Mouse (Mus musculus): Measurements from ENCODE around the gene Stk24. TPM values are rescaled to one million over a fixed set of nuclear protein-coding genes. Genes with fewer than 3 reads are reported as not detected.
A peak's percentile ranks its signal among the peaks of the same experiment; 100 is the strongest.

Stk24 gene
- polyA plus RNA-seq, 1 experiment from 2014 or later: 48.9 TPM

- WGBS: 69% methylated on average over 5 of the region's 5 CpGs
- Histone ChIP-seq H3K9ac (ENCODE audit: low read length) (no peak overlapping the region), H3K4me2 (ENCODE audit: low read length) (no peak overlapping the region), H3K36me3 (ENCODE audit: control insufficient read depth, insufficient read depth, low read length) (no peaks in the 10 kb centered on the region), H3K27me3 (ENCODE audit: control insufficient read depth, insufficient read depth, low read length) (no peaks in the 10 kb centered on the region), H3K4me3 (ENCODE audit: control insufficient read depth in 1 of 2, insufficient read depth in 1 of 2, low read depth in 1 of 2, low read length in 2 of 2) (no peak overlapping the region), H3K4me1 (ENCODE audit: control insufficient read depth in 2 of 2, insufficient read depth in 2 of 2, low read length in 2 of 2) (peaks cover 46 to 83% of the 10 kb centered on the region in 2 experiments), H3K27ac (replicated peaks in 1 of 2; ENCODE audit: control insufficient read depth in 1 of 2, insufficient read depth in 1 of 2, low read depth in 2 of 2, low read length in 2 of 2) (no peak overlapping the region), H3K9me3 (ENCODE audit: control insufficient read depth, low read length) (no peaks in the 10 kb centered on the region)
- ATAC-seq (ENCODE audit: insufficient number of reproducible peaks, insufficient read depth, low FRiP score, low read depth): no peak
Observed at GRCm38 (mm10) chr14:121349291-121349690, 30.5 kb downstream of the Stk24 start.

DNA sequence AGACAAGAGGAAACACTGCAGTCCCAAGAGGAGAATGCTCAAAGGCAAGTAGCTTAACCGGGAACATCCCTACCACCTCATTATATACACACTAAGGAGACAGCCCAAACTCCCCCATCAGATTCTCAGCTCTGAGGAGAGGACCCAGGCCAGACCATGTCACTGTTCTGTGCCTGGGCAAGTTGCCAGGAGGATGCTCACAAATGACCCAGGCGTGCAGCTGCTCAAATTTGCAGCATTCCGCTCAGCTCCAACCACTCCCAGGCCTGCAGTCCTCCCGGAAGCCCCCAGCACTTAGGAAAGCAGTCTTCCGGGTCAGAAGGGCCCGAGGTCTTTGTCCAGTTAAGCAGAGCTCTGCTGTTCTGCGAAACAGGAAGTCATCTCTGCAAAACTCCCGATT lies 31.6 kb downstream of the Stk24 start:
- H3K9me3 ChIP-seq (ENCODE audit: control insufficient read depth, low read length): no peaks in the 10 kb centered on the region
- peak overlapping the region; percentile 14 to 25; a peak in 2 of 4 replicates for H3K27ac ChIP-seq (replicated peaks in 1 of 2; ENCODE audit: control insufficient read depth in 1 of 2, insufficient read depth in 1 of 2, low read depth in 2 of 2, low read length in 2 of 2)
- 21% methylated on average over 8 of the region's 8 CpGs for WGBS
- H3K27me3 ChIP-seq (ENCODE audit: control insufficient read depth, insufficient read depth, low read length): no peaks in the 10 kb centered on the region
- H3K4me1 ChIP-seq (ENCODE audit: control insufficient read depth in 2 of 2, insufficient read depth in 2 of 2, low read length in 2 of 2): peaks cover 48 to 88% of the 10 kb centered on the region in 2 experiments
- no peak overlapping the region for H3K4me3 ChIP-seq (ENCODE audit: control insufficient read depth in 1 of 2, insufficient read depth in 1 of 2, low read depth in 1 of 2, low read length in 2 of 2)
- H3K4me2 ChIP-seq (ENCODE audit: low read length): no peak overlapping the region
- H3K9ac ChIP-seq (ENCODE audit: low read length): no peak overlapping the region
- H3K36me3 ChIP-seq (ENCODE audit: control insufficient read depth, insufficient read depth, low read length): no peaks in the 10 kb centered on the region
- peak; percentile 33; the same call in 1 of the 2 replicates for ATAC-seq (ENCODE audit: insufficient number of reproducible peaks, insufficient read depth, low FRiP score, low read depth)

DNA sequence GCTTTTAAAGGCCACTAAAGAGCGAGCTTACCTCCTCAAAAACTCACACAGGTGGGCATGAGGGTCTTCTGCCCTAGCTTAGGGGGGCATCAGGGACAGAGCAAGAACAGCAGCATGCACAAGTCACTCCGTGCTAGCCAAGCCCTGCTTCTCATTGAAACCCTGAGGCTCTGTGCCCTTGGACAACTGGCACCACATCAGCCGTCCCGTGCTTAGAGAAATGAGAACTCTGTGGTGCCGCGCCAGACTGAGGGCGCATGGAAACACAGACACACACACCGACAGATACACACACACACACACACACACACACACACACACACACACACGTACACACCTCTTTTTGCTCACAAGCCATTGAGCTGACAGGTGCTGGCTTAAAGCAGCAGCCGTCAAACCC lies 32.7 kb downstream of the Stk24 start:
- Histone ChIP-seq H3K9ac (ENCODE audit: low read length) (no peak overlapping the region), H3K4me3 (ENCODE audit: control insufficient read depth in 1 of 2, insufficient read depth in 1 of 2, low read depth in 1 of 2, low read length in 2 of 2) (no peak overlapping the region), H3K27ac (replicated peaks in 1 of 2; ENCODE audit: control insufficient read depth in 1 of 2, insufficient read depth in 1 of 2, low read depth in 2 of 2, low read length in 2 of 2) (no peak overlapping the region), H3K4me1 (ENCODE audit: control insufficient read depth in 2 of 2, insufficient read depth in 2 of 2, low read length in 2 of 2) (peaks cover 42 to 89% of the 10 kb centered on the region in 2 experiments), H3K36me3 (ENCODE audit: control insufficient read depth, insufficient read depth, low read length) (no peaks in the 10 kb centered on the region), H3K27me3 (ENCODE audit: control insufficient read depth, insufficient read depth, low read length) (no peaks in the 10 kb centered on the region), H3K4me2 (ENCODE audit: low read length) (no peak overlapping the region), H3K9me3 (ENCODE audit: control insufficient read depth, low read length) (no peaks in the 10 kb centered on the region)
- 88% methylated on average over 10 of the region's 10 CpGs for WGBS
- no peak for ATAC-seq (ENCODE audit: insufficient number of reproducible peaks, insufficient read depth, low FRiP score, low read depth)

GRCm38 (mm10) chr14:121346654-121347053 lies 33.2 kb downstream of the Stk24 start:
- H3K4me2 ChIP-seq (ENCODE audit: low read length): no peak overlapping the region
- no peaks in the 10 kb centered on the region for H3K36me3 ChIP-seq (ENCODE audit: control insufficient read depth, insufficient read depth, low read length)
- ATAC-seq (ENCODE audit: insufficient number of reproducible peaks, insufficient read depth, low FRiP score, low read depth): no peak
- H3K9me3 ChIP-seq (ENCODE audit: control insufficient read depth, low read length): no peaks in the 10 kb centered on the region
- 83% methylated on average over 4 of the region's 4 CpGs for WGBS
- no peak overlapping the region for H3K4me3 ChIP-seq (ENCODE audit: control insufficient read depth in 1 of 2, insufficient read depth in 1 of 2, low read depth in 1 of 2, low read length in 2 of 2)
- H3K9ac ChIP-seq (ENCODE audit: low read length): no peak overlapping the region
- no peak overlapping the region for H3K27ac ChIP-seq (replicated peaks in 1 of 2; ENCODE audit: control insufficient read depth in 1 of 2, insufficient read depth in 1 of 2, low read depth in 2 of 2, low read length in 2 of 2)
- peaks cover 45 to 91% of the 10 kb centered on the region in 2 experiments for H3K4me1 ChIP-seq (ENCODE audit: control insufficient read depth in 2 of 2, insufficient read depth in 2 of 2, low read length in 2 of 2)
- no peaks in the 10 kb centered on the region for H3K27me3 ChIP-seq (ENCODE audit: control insufficient read depth, insufficient read depth, low read length)

DNA sequence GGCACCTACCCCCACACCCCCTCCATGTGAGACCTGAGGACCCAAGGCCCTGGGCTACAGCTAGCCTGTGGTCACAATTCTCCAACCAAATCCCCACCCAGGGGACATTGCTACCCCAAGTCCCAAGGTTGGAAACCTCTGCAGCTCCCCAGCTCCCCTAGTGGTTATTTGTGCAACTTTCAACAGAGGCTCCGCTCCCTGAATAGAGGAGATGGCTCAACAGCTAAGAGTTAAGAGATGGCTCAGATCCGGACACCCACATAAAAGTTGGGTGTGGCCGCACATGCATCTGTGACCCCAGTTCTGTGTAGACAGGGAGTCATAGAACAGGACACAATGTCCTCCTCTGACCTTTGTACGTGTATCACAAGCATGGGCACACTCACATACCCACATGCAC lies 33.8 kb downstream of the Stk24 start:
- Histone ChIP-seq H3K4me1 (ENCODE audit: control insufficient read depth in 2 of 2, insufficient read depth in 2 of 2, low read length in 2 of 2) (peaks cover 46 to 91% of the 10 kb centered on the region in 2 experiments), H3K27ac (replicated peaks in 1 of 2; ENCODE audit: control insufficient read depth in 1 of 2, insufficient read depth in 1 of 2, low read depth in 2 of 2, low read length in 2 of 2) (no peak overlapping the region), H3K4me2 (ENCODE audit: low read length) (no peak overlapping the region), H3K9ac (ENCODE audit: low read length) (no peak overlapping the region), H3K36me3 (ENCODE audit: control insufficient read depth, insufficient read depth, low read length) (no peaks in the 10 kb centered on the region), H3K27me3 (ENCODE audit: control insufficient read depth, insufficient read depth, low read length) (no peaks in the 10 kb centered on the region), H3K4me3 (ENCODE audit: control insufficient read depth in 1 of 2, insufficient read depth in 1 of 2, low read depth in 1 of 2, low read length in 2 of 2) (no peak overlapping the region), H3K9me3 (ENCODE audit: control insufficient read depth, low read length) (no peaks in the 10 kb centered on the region)
- WGBS: 87% methylated on average over 4 of the region's 4 CpGs
- ATAC-seq (ENCODE audit: insufficient number of reproducible peaks, insufficient read depth, low FRiP score, low read depth): no peak

GRCm38 (mm10) chr14:121344928-121345327 lies 34.9 kb downstream of the Stk24 start:
- no peak for ATAC-seq (ENCODE audit: insufficient number of reproducible peaks, insufficient read depth, low FRiP score, low read depth)
- Histone ChIP-seq H3K9me3 (ENCODE audit: control insufficient read depth, low read length) (no peaks in the 10 kb centered on the region), H3K4me1 (ENCODE audit: control insufficient read depth in 2 of 2, insufficient read depth in 2 of 2, low read length in 2 of 2) (peaks cover 55 to 94% of the 10 kb centered on the region in 2 experiments), H3K4me3 (ENCODE audit: control insufficient read depth in 1 of 2, insufficient read depth in 1 of 2, low read depth in 1 of 2, low read length in 2 of 2) (no peak overlapping the region), H3K27me3 (ENCODE audit: control insufficient read depth, insufficient read depth, low read length) (no peaks in the 10 kb centered on the region), H3K9ac (ENCODE audit: low read length) (no peak overlapping the region), H3K36me3 (ENCODE audit: control insufficient read depth, insufficient read depth, low read length) (no peaks in the 10 kb centered on the region), H3K27ac (replicated peaks in 1 of 2; ENCODE audit: control insufficient read depth in 1 of 2, insufficient read depth in 1 of 2, low read depth in 2 of 2, low read length in 2 of 2) (no peak overlapping the region), H3K4me2 (ENCODE audit: low read length) (no peak overlapping the region)
- 27% methylated on average over 5 of the region's 5 CpGs for WGBS

DNA sequence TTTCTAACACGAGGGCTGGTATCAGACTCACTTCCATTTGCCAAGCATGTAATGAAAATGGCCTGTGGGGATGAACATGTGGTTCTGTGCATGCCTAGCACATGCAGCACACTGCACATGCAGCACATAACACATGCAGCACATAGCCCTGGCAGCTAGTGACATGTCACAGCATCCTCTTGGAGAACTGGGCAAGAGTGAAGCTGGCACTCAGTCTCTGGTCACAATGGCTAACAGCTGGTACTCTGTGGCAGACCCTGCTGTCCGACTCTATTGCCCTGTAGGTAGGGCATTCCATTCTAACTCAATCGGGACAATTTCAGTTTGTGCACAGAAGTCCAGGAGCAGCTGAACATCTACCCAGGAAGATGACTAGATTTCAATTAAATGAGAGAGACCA lies 36.9 kb downstream of the Stk24 start:
- H3K4me1 ChIP-seq (ENCODE audit: control insufficient read depth in 2 of 2, insufficient read depth in 2 of 2, low read length in 2 of 2): peaks cover 54 to 94% of the 10 kb centered on the region in 2 experiments
- no peak overlapping the region for H3K27ac ChIP-seq (replicated peaks in 1 of 2; ENCODE audit: control insufficient read depth in 1 of 2, insufficient read depth in 1 of 2, low read depth in 2 of 2, low read length in 2 of 2)
- no peak overlapping the region for H3K9ac ChIP-seq (ENCODE audit: low read length)
- no peak overlapping the region for H3K4me2 ChIP-seq (ENCODE audit: low read length)
- ATAC-seq (ENCODE audit: insufficient number of reproducible peaks, insufficient read depth, low FRiP score, low read depth): no peak
- H3K4me3 ChIP-seq (ENCODE audit: control insufficient read depth in 1 of 2, insufficient read depth in 1 of 2, low read depth in 1 of 2, low read length in 2 of 2): no peak overlapping the region
- no peaks in the 10 kb centered on the region for H3K36me3 ChIP-seq (ENCODE audit: control insufficient read depth, insufficient read depth, low read length)
- WGBS: 92% methylated on average over 3 of the region's 3 CpGs
- no peaks in the 10 kb centered on the region for H3K9me3 ChIP-seq (ENCODE audit: control insufficient read depth, low read length)
- H3K27me3 ChIP-seq (ENCODE audit: control insufficient read depth, insufficient read depth, low read length): no peaks in the 10 kb centered on the region

DNA sequence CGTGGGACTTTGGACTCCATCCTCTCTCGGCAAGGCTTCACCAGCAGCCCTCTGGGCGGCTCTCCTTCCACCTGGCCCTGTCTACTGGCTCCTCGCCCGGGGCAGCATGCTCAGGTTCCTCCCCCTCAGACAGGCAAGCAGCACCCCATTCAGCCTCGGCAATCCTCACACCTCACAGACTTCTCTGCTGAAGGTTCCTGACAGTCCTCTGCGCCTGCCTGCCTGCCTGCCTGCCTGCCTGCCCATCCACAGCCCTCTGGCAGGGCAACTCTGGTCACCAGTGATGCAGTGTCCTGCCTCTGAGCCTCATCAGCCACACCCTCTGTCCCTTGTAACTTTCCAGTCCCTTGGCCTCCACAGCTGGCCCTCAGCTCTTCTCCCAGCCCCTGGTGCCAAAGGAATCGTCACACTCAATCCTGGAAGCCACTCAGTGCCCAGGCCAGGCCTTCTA lies 39.8 kb downstream of the Stk24 start:
- WGBS: 51% methylated on average over 8 of the region's 8 CpGs
- Histone ChIP-seq H3K4me1 (ENCODE audit: control insufficient read depth in 2 of 2, insufficient read depth in 2 of 2, low read length in 2 of 2) (peaks cover 44 to 78% of the 10 kb centered on the region in 2 experiments), H3K4me3 (ENCODE audit: control insufficient read depth in 1 of 2, insufficient read depth in 1 of 2, low read depth in 1 of 2, low read length in 2 of 2) (no peak overlapping the region), H3K36me3 (ENCODE audit: control insufficient read depth, insufficient read depth, low read length) (peaks cover 23% of the 10 kb centered on the region), H3K27ac (replicated peaks in 1 of 2; ENCODE audit: control insufficient read depth in 1 of 2, insufficient read depth in 1 of 2, low read depth in 2 of 2, low read length in 2 of 2) (peak overlapping the region in 1 of 2 experiments; percentile 24; a peak in 1 of 4 replicates), H3K4me2 (ENCODE audit: low read length) (no peak overlapping the region), H3K9me3 (ENCODE audit: control insufficient read depth, low read length) (no peaks in the 10 kb centered on the region), H3K27me3 (ENCODE audit: control insufficient read depth, insufficient read depth, low read length) (no peaks in the 10 kb centered on the region), H3K9ac (ENCODE audit: low read length) (no peak overlapping the region)
- ATAC-seq (ENCODE audit: insufficient number of reproducible peaks, insufficient read depth, low FRiP score, low read depth): peak; percentile 15; the same call in 1 of the 2 replicates

Measured in heart, embryonic 14.5 days (tissue).